Mouse (Mus musculus) forebrain, embryonic 14.5 days (tissue): ENCODE results near the gene 4933405L10Rik. TPM values are rescaled to one million over a fixed set of nuclear protein-coding genes. Genes with fewer than 3 reads are reported as not detected.

ENCODE experiments used
- ATAC-seq: fragments of 200-750 bp; cut with Nextera tagmentation; 2 replicates; pipeline ENCODE4 v1.8.0; 2017; ENCODE audit warnings: mild to moderate bottlenecking, moderate library complexity
- DNase-seq: peaks from one replicate; pipeline ENCODE4 v3.0.0-alpha.2; 2015; ENCODE audit warnings: low spot score
- H3K27ac ChIP-seq: fragments of 300-500 bp; sonication (generic); 2 replicates; pipeline ENCODE4 v1.5.1; 2014; ENCODE audit warnings: low read depth, mild to moderate bottlenecking, control low read depth, low read length, moderate library complexity
- H3K27me3 ChIP-seq: fragments of 300-500 bp; sonication (generic); replicated peaks from 2 replicates; pipeline ENCODE4 v1.6.1; 2014; ENCODE audit warnings: low read length, control low read depth, mixed read lengths; ENCODE audit not compliant: control insufficient read depth, insufficient read depth
- H3K36me3 ChIP-seq: fragments of 300-500 bp; sonication (generic); 2 replicates; pipeline ENCODE4 v1.6.1; 2014; ENCODE audit warnings: low read length, control low read depth; ENCODE audit not compliant: control insufficient read depth, insufficient read depth
- H3K4me1 ChIP-seq: fragments of 300-500 bp; sonication (generic); 2 replicates; pipeline ENCODE4 v1.6.1; 2014; ENCODE audit warnings: antibody characterized with exemption, low read length, control low read depth; ENCODE audit not compliant: control insufficient read depth, insufficient read depth
- H3K4me2 ChIP-seq: fragments of 300-500 bp; sonication (generic); 2 replicates; pipeline ENCODE4 v1.6.1; 2014; ENCODE audit warnings: mild to moderate bottlenecking, control low read depth, low read length
- H3K4me3 ChIP-seq: fragments of 300-500 bp; sonication (generic); 2 replicates; pipeline ENCODE4 v1.5.1; 2014; ENCODE audit warnings: low read depth, low read length, control low read depth
- H3K9ac ChIP-seq: fragments of 300-500 bp; sonication (generic); 2 replicates; pipeline ENCODE4 v1.6.1; 2014; ENCODE audit warnings: mild to moderate bottlenecking, low read length, control low read depth, moderate library complexity
- H3K9me3 ChIP-seq: fragments of 300-500 bp; sonication (generic); replicated peaks from 2 replicates; pipeline ENCODE4 v1.6.1; 2016; ENCODE audit warnings: low read length, control low read depth, mixed read lengths; ENCODE audit not compliant: control insufficient read depth
- WGBS: fragments of 180-500 bp; shearing (Covaris S2); extraction: QIAGEN DNeasy Blood & Tissue Kit; methylation state at CpG from one replicate; pipeline ENCODE4 v1.1.7; 2014; 5-methylcytosine and 5-hydroxymethylcytosine counted together
- polyA plus RNA-seq: library from polyadenylated mRNA; unstranded; fragments of >200 nt; fragmentation: Nextera tagmentation; extraction: Ambion mirVana; gene quantifications from 2 replicates; pipeline ENCODE4 v1.2.1, GENCODE M21; 2014

Gene 4933405L10Rik
- polyA plus RNA-seq, 1 experiment from 2014 or later: 0.34 TPM

- H3K4me3 ChIP-seq: peak overlapping the region; percentile 59; the same call in 1 of the 2 replicates
- DNase-seq: no peak
- H3K9ac ChIP-seq: peak overlapping the region; percentile 73; the same call in 1 of the 2 replicates
- peak overlapping the region; percentile 89 for H3K4me2 ChIP-seq
- WGBS: 75% methylated on average over 12 of the region's 12 CpGs
- H3K4me1 ChIP-seq: peaks cover 13% of the 10 kb centered on the region
- H3K36me3 ChIP-seq: peaks cover 19% of the 10 kb centered on the region
- H3K9me3 ChIP-seq: no peaks in the 10 kb centered on the region
- no peak overlapping the region for H3K27ac ChIP-seq
- no peaks in the 10 kb centered on the region for H3K27me3 ChIP-seq
- no peak for ATAC-seq
Observed at GRCm38 (mm10) chr8:105706426-105706825, 1.0 kb upstream of the 4933405L10Rik start.

DNA sequence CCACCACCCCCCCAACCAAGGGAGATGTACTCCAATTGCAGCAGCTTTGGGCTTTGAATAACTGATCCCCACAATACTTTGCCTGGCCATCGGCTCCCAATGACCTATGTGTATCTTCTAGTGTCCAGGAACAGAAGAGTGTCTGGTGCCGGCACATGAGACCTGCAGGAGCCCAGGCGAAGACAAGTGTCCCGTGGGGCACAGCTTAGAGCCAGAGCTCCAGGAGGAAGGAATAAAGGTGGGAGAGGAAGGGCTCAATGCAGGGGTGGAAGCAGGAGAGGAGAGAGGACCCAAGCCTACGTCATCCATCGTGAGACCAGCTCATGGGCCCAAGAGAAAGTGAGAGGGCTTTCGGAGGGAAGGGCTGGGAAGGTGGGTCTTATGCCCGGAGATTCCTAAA, 1.2 kb downstream of the 4933405L10Rik start:
- H3K9ac ChIP-seq: no peak overlapping the region
- WGBS: 92% methylated on average over 8 of the region's 8 CpGs
- peaks cover 7% of the 10 kb centered on the region for H3K36me3 ChIP-seq
- H3K27me3 ChIP-seq: no peaks in the 10 kb centered on the region
- H3K27ac ChIP-seq: no peak overlapping the region
- peaks cover 8% of the 10 kb centered on the region for H3K4me1 ChIP-seq
- H3K9me3 ChIP-seq: no peaks in the 10 kb centered on the region
- ATAC-seq (no peak), DNase-seq (no peak)
- no peak overlapping the region for H3K4me2 ChIP-seq
- no peak overlapping the region for H3K4me3 ChIP-seq

GRCm38 (mm10) chr8:105709317-105709716, 1.9 kb downstream of the 4933405L10Rik start:
- Histone ChIP-seq H3K4me1 (peaks cover 8% of the 10 kb centered on the region), H3K4me2 (no peak overlapping the region), H3K9ac (no peak overlapping the region), H3K27ac (no peak overlapping the region), H3K4me3 (no peak overlapping the region), H3K27me3 (no peaks in the 10 kb centered on the region), H3K9me3 (no peaks in the 10 kb centered on the region), H3K36me3 (peaks cover 1% of the 10 kb centered on the region; the same call in 1 of the 2 replicates)
- ATAC-seq (no peak), DNase-seq (no peak)
- WGBS: 86% methylated on average over 14 of the region's 14 CpGs

DNA sequence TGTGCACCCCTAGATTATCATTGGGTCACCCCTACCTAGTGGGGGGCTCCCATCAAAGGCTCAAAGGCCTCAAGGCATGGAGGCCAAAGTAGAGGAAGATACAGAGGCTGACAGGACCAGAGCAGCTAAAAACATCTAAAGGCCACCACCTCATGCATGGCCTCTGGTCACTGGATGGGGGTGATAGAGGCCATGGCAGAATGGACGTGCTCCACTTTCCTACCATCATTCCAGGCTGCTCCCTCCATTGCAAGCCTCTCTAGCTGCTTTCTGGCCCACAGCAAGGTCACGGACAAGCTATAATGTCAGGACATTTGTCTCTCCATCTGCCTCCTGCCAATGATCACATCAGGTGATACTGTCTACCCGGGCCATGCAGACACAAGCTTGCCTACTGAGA, 4.8 kb downstream of the 4933405L10Rik start:
- no peak overlapping the region for H3K4me2 ChIP-seq
- ATAC-seq (no peak), DNase-seq (no peak)
- no peaks in the 10 kb centered on the region for H3K27me3 ChIP-seq
- H3K27ac ChIP-seq: no peak overlapping the region
- H3K9me3 ChIP-seq: no peaks in the 10 kb centered on the region
- 89% methylated on average over 3 of the region's 3 CpGs for WGBS
- H3K36me3 ChIP-seq: peaks cover 23% of the 10 kb centered on the region
- no peak overlapping the region for H3K9ac ChIP-seq
- no peak overlapping the region for H3K4me3 ChIP-seq
- peaks cover 2% of the 10 kb centered on the region for H3K4me1 ChIP-seq

GRCm38 (mm10) chr8:105714139-105714538, 6.7 kb downstream of the 4933405L10Rik start:
- 6% methylated on average over 3 of the region's 3 CpGs for WGBS
- ATAC-seq (peak; percentile 49), DNase-seq (peak; percentile 93)
- Histone ChIP-seq H3K9me3 (no peaks in the 10 kb centered on the region), H3K4me3 (no peak overlapping the region), H3K4me1 (no peaks in the 10 kb centered on the region), H3K4me2 (no peak overlapping the region), H3K27me3 (no peaks in the 10 kb centered on the region), H3K9ac (no peak overlapping the region), H3K36me3 (peaks cover 25% of the 10 kb centered on the region), H3K27ac (no peak overlapping the region)

DNA sequence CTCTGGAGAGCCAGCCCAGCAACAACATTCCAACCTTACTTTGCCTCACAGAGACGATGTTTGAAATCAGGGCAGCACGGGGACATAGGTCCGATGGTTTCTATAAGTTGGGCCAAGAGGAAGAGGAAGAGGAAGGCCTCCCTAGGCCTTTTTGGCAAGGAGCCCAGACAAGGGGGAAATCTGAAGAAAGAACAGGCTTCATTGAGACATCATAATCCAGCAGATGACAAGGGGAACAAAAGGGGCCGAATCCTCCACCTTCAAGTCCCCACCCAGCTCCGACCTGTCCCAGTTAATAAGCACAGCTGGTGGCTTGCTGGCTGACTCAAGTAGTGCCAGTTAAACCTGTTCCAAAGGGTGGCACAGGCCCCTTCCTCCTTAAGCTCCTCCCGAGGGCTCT, 7.6 kb downstream of the 4933405L10Rik start:
- no peak overlapping the region for H3K4me2 ChIP-seq
- no peaks in the 10 kb centered on the region for H3K4me1 ChIP-seq
- no peak overlapping the region for H3K27ac ChIP-seq
- no peaks in the 10 kb centered on the region for H3K27me3 ChIP-seq
- no peaks in the 10 kb centered on the region for H3K9me3 ChIP-seq
- WGBS: 74% methylated on average over 6 of the region's 6 CpGs
- H3K36me3 ChIP-seq: peaks cover 25% of the 10 kb centered on the region
- no peak for ATAC-seq
- no peak overlapping the region for H3K9ac ChIP-seq
- peak; percentile 21 for DNase-seq
- no peak overlapping the region for H3K4me3 ChIP-seq

GRCm38 (mm10) chr8:105716302-105716945, 9.0 kb downstream of the 4933405L10Rik start:
- Histone ChIP-seq H3K27ac (no peak overlapping the region), H3K9me3 (no peaks in the 10 kb centered on the region), H3K36me3 (peaks cover 31% of the 10 kb centered on the region), H3K4me2 (no peak overlapping the region), H3K27me3 (no peaks in the 10 kb centered on the region), H3K9ac (no peak overlapping the region), H3K4me3 (no peak overlapping the region), H3K4me1 (no peaks in the 10 kb centered on the region)
- DNase-seq (no peak), ATAC-seq (no peak)
- whole genome bisulfite sequencing: 95% methylated on average over 15 of the region's 15 CpGs

DNA sequence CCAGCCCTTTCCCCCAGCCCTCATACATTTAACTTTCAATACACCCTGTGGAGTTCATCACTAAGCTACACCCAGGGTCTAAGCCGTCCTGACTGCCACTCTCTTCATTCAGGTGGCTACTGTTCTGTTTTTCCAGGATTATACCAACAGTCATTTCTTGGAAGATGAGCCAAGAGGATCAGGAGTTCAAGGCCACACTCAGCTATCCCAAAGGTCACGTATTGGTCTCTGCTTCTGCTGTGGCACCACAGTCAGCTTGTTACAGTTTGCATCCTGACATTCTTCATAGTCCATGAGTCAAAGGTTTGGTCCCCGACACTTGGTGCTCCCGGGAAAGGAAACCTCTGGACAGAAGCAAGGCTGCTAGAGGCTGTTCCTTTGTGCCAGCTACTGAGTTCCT, 12.2 kb downstream of the 4933405L10Rik start:
- Histone ChIP-seq H3K27ac (no peak overlapping the region), H3K27me3 (no peaks in the 10 kb centered on the region), H3K4me1 (no peaks in the 10 kb centered on the region), H3K9ac (no peak overlapping the region), H3K9me3 (no peaks in the 10 kb centered on the region), H3K4me2 (no peak overlapping the region), H3K36me3 (peaks cover 41% of the 10 kb centered on the region), H3K4me3 (no peak overlapping the region)
- ATAC-seq (no peak), DNase-seq (no peak)
- WGBS: 90% methylated on average over 4 of the region's 4 CpGs

GRCm38 (mm10) chr8:105722861-105723260, 15.4 kb downstream of the 4933405L10Rik start:
- Histone ChIP-seq H3K9ac (no peak overlapping the region), H3K27ac (no peak overlapping the region), H3K9me3 (no peaks in the 10 kb centered on the region), H3K4me2 (no peak overlapping the region), H3K4me1 (no peaks in the 10 kb centered on the region), H3K4me3 (no peak overlapping the region), H3K27me3 (no peaks in the 10 kb centered on the region), H3K36me3 (peaks cover 47% of the 10 kb centered on the region)
- DNase-seq: no peak
- ATAC-seq: no peak
- 90% methylated on average over 9 of the region's 9 CpGs for WGBS
